Mouse (Mus musculus) heart, adult 9 months (tissue): ENCODE measurements around the gene Olfr1093.

Source experiments
- DNase-seq, 2 experiments: peaks; one replicate each; pipeline ENCODE4 v3.0.0; 2022; ENCODE audit warnings: low spot score in 2 of 2

Gene Olfr1093

GRCm38 (mm10) chr2:86782179-86782578 lies at the start of gene Olfr1093:
TSS of gene Olfr1093 (plus strand) at chr2:86782479.
- no peak for DNase-seq

DNA sequence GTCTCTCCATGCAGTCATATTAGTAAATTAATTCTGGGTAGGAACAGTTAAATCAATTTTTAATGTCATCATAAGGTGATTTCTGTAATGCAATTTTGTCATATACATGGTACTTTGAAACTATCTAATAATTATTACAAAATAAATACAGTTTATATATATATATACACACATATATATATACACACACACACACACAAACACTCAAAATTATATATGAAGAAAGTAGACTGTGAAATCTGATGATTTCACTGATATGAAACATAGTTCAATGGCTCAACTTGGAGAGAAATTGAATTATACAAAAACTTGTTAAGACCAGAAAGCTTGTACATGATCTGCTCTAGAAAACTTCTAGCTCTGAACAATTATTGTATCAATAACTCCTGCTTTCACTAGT lies 48.7 kb upstream of the Olfr1093 start, which contains the start of gene Olfr1089:
Gene Olfr1089, minus strand, starts transcription at position 101 of the 400 bp plus-strand sequence.
- no peak for DNase-seq

GRCm38 (mm10) chr2:86758893-86759292 lies 23.4 kb upstream of the Olfr1093 start, which contains the start of gene Olfr1090:
TSS of gene Olfr1090 (minus strand) at chr2:86758993.
- DNase-seq, result no peak

- no peak for DNase-seq
Observed at GRCm38 (mm10) chr2:86761050-86761449, 21.2 kb upstream of the Olfr1093 start.

GRCm38 (mm10) chr2:86809918-86810317 lies 27.6 kb downstream of the Olfr1093 start, which contains the start of gene Olfr141:
TSS of gene Olfr141 (minus strand) at chr2:86810018.
- no peak for DNase-seq

- no peak for DNase-seq
Observed at GRCm38 (mm10) chr2:86824363-86824762, 42.1 kb downstream of the Olfr1093 start, which contains the start of gene Olfr1094. TSS of gene Olfr1094 (plus strand) at chr2:86824663.
